23 mouse cellular contexts compared by ENCODE assay signal in the genomic region with DNA sequence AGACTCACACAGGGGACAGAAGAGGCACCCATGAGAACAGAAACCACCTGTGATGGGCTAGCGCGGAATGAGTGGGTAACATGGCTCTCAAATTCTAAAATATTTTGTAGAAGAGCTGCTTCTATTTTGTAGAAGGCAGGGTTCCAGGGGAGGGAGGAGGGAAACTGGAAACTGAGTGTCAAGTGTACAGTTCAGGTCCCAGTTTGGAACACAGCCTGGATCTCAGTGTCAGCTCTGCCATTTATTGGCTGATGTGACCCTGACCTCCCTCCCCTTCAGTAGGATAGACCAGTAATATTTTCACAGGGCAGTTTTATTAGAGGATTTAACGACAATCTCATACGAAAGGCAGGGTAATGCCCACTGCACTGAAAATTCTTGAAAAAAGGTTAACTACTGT. TPM values are rescaled to one million over a fixed set of nuclear protein-coding genes. Genes with fewer than 3 reads are reported as not detected.
DNase-seq lines count a peak whose midpoint lies in the region; ATAC-seq and TF ChIP-seq lines count a peak whose summit lies in the region.
"Had no signal": no experiment of that assay in that cellular context is flagged by ENCODE, and none has a peak within 500 bp of the region (broad histone marks: within the 10 kb centered on the region; RNA-seq: fewer than 3 reads in every experiment).

No protein-coding gene starts in this region.

- TF ChIP-seq POLR2A in liver, adult 2 months (IDR thresholded peaks at IDR 0.05; ENCODE audit: extremely low read depth, insufficient read depth, low read length): no peak

- H3K4me1 ChIP-seq in liver, adult 2 months (ENCODE audit: control insufficient read depth, insufficient read depth, low read length): no peaks in the 10 kb centered on the region
- no peaks in the 10 kb centered on the region for H3K4me1 ChIP-seq in liver, embryonic 11.5 days (replicated peaks; ENCODE audit: control insufficient read depth, insufficient read depth, low read length)
- H3K4me1 ChIP-seq: forebrain, embryonic 12.5 days had no signal

- DNase-seq in gastrocnemius, adult 2 months: peak; percentile 55
- DNase-seq in gastrocnemius, postnatal 4 days (ENCODE audit: low spot score in 2 of 2): no peak
- DNase-seq in liver, adult 2 months (ENCODE audit: extremely low read depth, low read depth, low spot score): peak; percentile 41
- DNase-seq in liver, embryonic 11.5 days (ENCODE audit: low spot score): no peak
- DNase-seq in kidney, postnatal 25 days: no peak
- DNase-seq: adrenal gland, adult 2 months; adrenal gland, postnatal 10 days; adrenal gland, postnatal 25 days; cerebellum, adult 11 months; cerebellum, adult 18-20 months; cerebellum, adult 8-10 months; cerebellum, adult 9-11 months; cerebellum, postnatal 14 days; cerebellum, postnatal 36 days; embryo, embryonic 11 days had no signal

- H3K27ac ChIP-seq in gastrocnemius, adult 2 months: peak overlapping the region; percentile 79
- H3K27ac ChIP-seq in liver, adult 2 months (replicated peaks; ENCODE audit: insufficient read depth, low read depth, low read length): no peak overlapping the region
- H3K27ac ChIP-seq in liver, embryonic 11.5 days (ENCODE audit: low read depth, low read length): no peak overlapping the region
- H3K27ac ChIP-seq: embryonic facial prominence, embryonic 13.5 days; embryonic facial prominence, embryonic 15.5 days; forebrain, embryonic 10.5 days; forebrain, embryonic 12.5 days had no signal

- no peak overlapping the region for H3K4me2 ChIP-seq in liver, embryonic 11.5 days
- H3K4me2 ChIP-seq: embryonic facial prominence, embryonic 13.5 days; embryonic facial prominence, embryonic 15.5 days; forebrain, embryonic 12.5 days had no signal

- H3K9ac ChIP-seq in liver, adult 2 months (ENCODE audit: low read depth, low read length): no peak overlapping the region
- no peak overlapping the region for H3K9ac ChIP-seq in liver, embryonic 11.5 days (ENCODE audit: low read depth, low read length)
- H3K9ac ChIP-seq: embryonic facial prominence, embryonic 13.5 days; embryonic facial prominence, embryonic 15.5 days; forebrain, embryonic 12.5 days had no signal

- no peaks in the 10 kb centered on the region for H3K27me3 ChIP-seq in liver, adult 2 months (ENCODE audit: control insufficient read depth, insufficient read depth, low read length)
- H3K27me3 ChIP-seq in liver, embryonic 11.5 days (replicated peaks; ENCODE audit: control insufficient read depth, insufficient read depth, low read length): no peaks in the 10 kb centered on the region
- H3K27me3 ChIP-seq: embryonic facial prominence, embryonic 13.5 days; embryonic facial prominence, embryonic 15.5 days; forebrain, embryonic 12.5 days had no signal

- no peak for TF ChIP-seq CTCF in gastrocnemius, adult 2 months (IDR thresholded peaks at IDR 0.05)
- no peak for TF ChIP-seq CTCF in liver, adult 2 months (IDR thresholded peaks at IDR 0.05; ENCODE audit: low read depth, low read length)

- no peaks in the 10 kb centered on the region for H3K9me3 ChIP-seq in liver, embryonic 11.5 days (ENCODE audit: control insufficient read depth, low read length)
- H3K9me3 ChIP-seq: embryonic facial prominence, embryonic 13.5 days; embryonic facial prominence, embryonic 15.5 days; forebrain, embryonic 10.5 days; forebrain, embryonic 12.5 days had no signal

- intact Hi-C loops in gastrocnemius, adult 2 months (cut with DNase I): loop anchor here (5.0 kb wide), 1 partner anchor 81 kb away; no protein-coding TSS in a partner anchor

- H3K79me2 ChIP-seq in liver, adult 2 months (ENCODE audit: control insufficient read depth, insufficient read depth, low read length): no peaks in the 10 kb centered on the region

- H3K36me3 ChIP-seq in liver, adult 2 months (ENCODE audit: control insufficient read depth, insufficient read depth, low read length): peaks cover 2% of the 10 kb centered on the region; the same call in 1 of the 2 replicates
- H3K36me3 ChIP-seq in liver, embryonic 11.5 days (ENCODE audit: control insufficient read depth, insufficient read depth, low read length): peaks cover 2% of the 10 kb centered on the region; the same call in 1 of the 2 replicates

- 85% methylated on average over 4 of the region's 4 CpGs for WGBS in liver, adult 2 months
- WGBS in liver, embryonic 11.5 days: 93% methylated on average over 4 of the region's 4 CpGs

- no peak for ATAC-seq in liver, embryonic 11.5 days (replicated peaks; ENCODE audit: low FRiP score)
- ATAC-seq: forebrain, embryonic 14.5 days; forebrain, embryonic 16.5 days had no signal

- 0 out of 2 replicates have a peak overlapping the region, but pooled peaks have one; percentile 6 for H3K4me3 ChIP-seq in gastrocnemius, adult 2 months
- no peak overlapping the region for H3K4me3 ChIP-seq in liver, adult 2 months (ENCODE audit: insufficient read depth, low read depth, low read length)
- no peak overlapping the region for H3K4me3 ChIP-seq in liver, embryonic 11.5 days (ENCODE audit: low read depth, low read length)
- H3K4me3 ChIP-seq: embryonic facial prominence, embryonic 13.5 days; embryonic facial prominence, embryonic 15.5 days; erythroblast, embryonic 14.5 days; forebrain, embryonic 10.5 days; forebrain, embryonic 12.5 days had no signal

RNA-seq across cellular contexts. Expression of gene Wnt5b, which starts 32.6 kb away (rescaled TPM):
- 1 to 10 TPM in 1 of 2 experiments, under 1 TPM in 1; 0.64 to 2.3 TPM for total RNA-seq in gastrocnemius, adult 2 months (2021)
- total RNA-seq in gastrocnemius, postnatal 4 days (2021): 1 to 10 TPM; 4.4 to 4.9 TPM
- total RNA-seq in liver, adult 2 months (2014; rRNA removed): 4.0 and 5.8 TPM in 2 replicates
- 4.7 and 5.3 TPM in 2 replicates for polyA plus RNA-seq in liver, adult 2 months (2012; rRNA removed)
- 3.2 and 3.3 TPM in 2 replicates for polyA plus RNA-seq in liver, embryonic 11.5 days (2014; fragmentation: Nextera tagmentation; extraction: Ambion mirVana)
- total RNA-seq: common myeloid progenitor, adult 5-6 weeks had no signal
- polyA plus RNA-seq: erythroblast, embryonic 14.5 days had no signal

Comparison
In these comparisons a context has a peak if more than half of its experiments do, and no peak if none do; other contexts are left out.
1. DNase-seq: peak in gastrocnemius, adult 2 months (single experiment) and liver, adult 2 months (single experiment); none in gastrocnemius, postnatal 4 days (0 of 2), liver, embryonic 11.5 days (single experiment) and kidney, postnatal 25 days (0 of 2).